Mouse (Mus musculus) layer of hippocampus, adult 6 months (tissue): ENCODE measurements around the gene Sell. TPM values are rescaled to one million over a fixed set of nuclear protein-coding genes. Genes with fewer than 3 reads are reported as not detected.

Source experiments
- long read RNA-seq, 2 experiments: library from polyadenylated mRNA; unstranded; transcript quantifications; one replicate each; pipeline ENCODE4 v2.0.0; 2019 to 2020
- polyA plus RNA-seq: library from polyadenylated mRNA; unstranded; fragments of <200 nt; fragmentation: Nextera tagmentation; gene quantifications from 2 replicates; pipeline ENCODE4 v1.2.3, GENCODE M21; 2021

Gene Sell
- polyA plus RNA-seq: not detected in 2 replicates
- long read RNA-seq, experiment 1: 0 reads
- long read RNA-seq, experiment 2: 0 reads

GRCm38 (mm10) chr1:164061925-164062324 is at the start of gene Sell:
Gene Sell, plus strand, starts transcription at chr1:164061982.

DNA sequence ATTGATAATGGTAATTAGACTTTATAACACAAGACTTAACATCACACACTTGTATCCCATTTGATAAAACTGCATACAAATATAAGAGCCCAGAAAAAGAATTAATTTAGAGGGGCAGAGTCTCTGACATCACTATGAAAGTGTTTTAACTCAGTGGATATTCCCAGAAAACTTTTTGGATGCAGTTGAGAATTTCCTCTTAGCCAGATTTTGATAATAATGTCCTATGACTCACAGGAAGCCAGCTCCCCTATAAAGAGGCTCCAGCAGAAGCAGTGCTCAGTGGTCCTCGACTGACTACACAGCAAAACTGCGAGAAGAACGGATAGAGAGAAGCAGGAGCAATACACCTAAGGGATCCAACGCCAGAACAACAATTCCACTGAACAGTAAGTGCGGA is 13.8 kb upstream of the Sell start, which contains the start of gene Sele:
TSS of gene Sele (plus strand) at position 301 of the 400 bp plus-strand sequence.

DNA sequence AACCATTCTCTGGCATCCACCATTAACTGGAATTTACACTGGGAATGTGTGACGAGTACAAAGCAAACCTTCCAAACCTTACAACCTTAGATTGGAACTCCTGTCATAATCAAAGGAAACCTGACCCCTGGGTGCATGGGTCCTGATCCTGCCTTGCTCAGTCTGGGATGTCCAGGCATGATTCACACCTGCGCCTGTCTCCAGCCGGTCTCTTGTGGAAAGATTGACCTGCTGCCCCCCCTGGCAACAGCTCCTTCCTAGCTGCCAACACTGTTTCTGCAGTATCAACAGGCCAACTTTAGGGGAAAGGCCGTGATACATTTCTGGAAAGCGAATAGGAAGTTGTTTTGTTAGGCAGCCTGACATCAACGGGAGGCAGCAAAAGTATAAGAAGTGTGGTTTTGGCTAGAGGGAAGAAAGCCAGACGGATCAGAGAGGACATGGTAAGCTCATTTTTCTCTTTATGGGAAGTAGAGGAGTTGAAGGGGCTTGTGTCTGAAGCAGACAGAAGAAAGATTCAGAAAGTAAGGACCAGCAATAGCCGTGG is 53.2 kb downstream of the Sell start, which contains the start of gene Selp:
TSS of gene Selp (plus strand) at position 318 of the 547 bp plus-strand sequence.

Other genes starting within 250 kb of the Sell start
- gene Scyl3, start 132.9 kb upstream of the Sell start, polyA plus RNA-seq: 9.9 and 10.3 TPM in 2 replicates
- gene BC055324, start 67.2 kb upstream of the Sell start, polyA plus RNA-seq: 0.19 and 0.33 TPM in 2 replicates
- gene Mettl18, start 67.1 kb upstream of the Sell start, polyA plus RNA-seq: 7.7 and 8.5 TPM in 2 replicates
- gene Sele, start 13.7 kb upstream of the Sell start, polyA plus RNA-seq: not detected in 2 replicates
- gene Selp, start 53.3 kb downstream of the Sell start, polyA plus RNA-seq: not detected in 2 replicates
- 0.15 and 3.4 TPM in 2 replicates for gene F5, start 89.9 kb downstream of the Sell start, polyA plus RNA-seq
- gene Slc19a2, start 187.1 kb downstream of the Sell start, polyA plus RNA-seq: 7.5 and 8.1 TPM in 2 replicates
- 17.3 and 19.5 TPM in 2 replicates for gene Ccdc181, start 213.6 kb downstream of the Sell start, polyA plus RNA-seq
- 29.9 and 34.1 TPM in 2 replicates for gene Nme7, start 242.1 kb downstream of the Sell start, polyA plus RNA-seq
- gene Blzf1, start 245.5 kb downstream of the Sell start, polyA plus RNA-seq: 20.6 and 21.3 TPM in 2 replicates